Mouse (Mus musculus): ENCODE measurements around the gene Hao1. TPM values are rescaled to one million over a fixed set of nuclear protein-coding genes. Genes with fewer than 3 reads are reported as not detected.

Hao1 gene
- polyA plus RNA-seq, 1 experiment from 2014 or later: not detected

DNA sequence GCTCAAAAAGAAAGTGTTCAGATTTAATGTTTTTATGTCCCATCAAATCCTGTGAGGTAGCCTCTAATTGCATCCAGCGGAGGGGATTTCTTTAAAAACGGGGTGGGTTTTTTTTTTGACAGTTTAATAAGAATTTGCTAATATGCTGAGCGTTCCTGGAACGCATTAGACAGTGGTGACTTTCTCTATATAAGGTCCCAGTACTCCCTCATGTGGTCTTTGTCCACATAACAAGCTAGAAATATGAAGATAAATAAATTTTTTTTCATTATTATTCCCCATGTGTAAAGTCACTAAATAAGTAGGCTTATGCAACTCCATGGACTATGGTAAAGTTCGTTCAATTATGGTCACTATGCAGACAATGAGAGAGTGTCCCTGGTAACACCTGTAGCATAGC lies 13.1 kb downstream of the Hao1 start:
- Histone ChIP-seq H3K9ac (replicated peaks; ENCODE audit: low read depth, low read length) (no peak overlapping the region), H3K27ac (ENCODE audit: low read length) (no peak overlapping the region), H3K36me3 (ENCODE audit: control insufficient read depth, insufficient read depth) (no peaks in the 10 kb centered on the region), H3K9me3 (ENCODE audit: control insufficient read depth, low read length) (no peaks in the 10 kb centered on the region), H3K4me3 (replicated peaks; ENCODE audit: low read length) (no peak overlapping the region), H3K4me1 (replicated peaks; ENCODE audit: control insufficient read depth, insufficient read depth, low read length) (no peaks in the 10 kb centered on the region), H3K4me2 (ENCODE audit: low read length) (no peak overlapping the region), H3K27me3 (replicated peaks; ENCODE audit: control insufficient read depth, insufficient read depth, low read length) (no peaks in the 10 kb centered on the region)
- no peak for ATAC-seq
- WGBS: 72% methylated on average over 5 of the region's 5 CpGs

DNA sequence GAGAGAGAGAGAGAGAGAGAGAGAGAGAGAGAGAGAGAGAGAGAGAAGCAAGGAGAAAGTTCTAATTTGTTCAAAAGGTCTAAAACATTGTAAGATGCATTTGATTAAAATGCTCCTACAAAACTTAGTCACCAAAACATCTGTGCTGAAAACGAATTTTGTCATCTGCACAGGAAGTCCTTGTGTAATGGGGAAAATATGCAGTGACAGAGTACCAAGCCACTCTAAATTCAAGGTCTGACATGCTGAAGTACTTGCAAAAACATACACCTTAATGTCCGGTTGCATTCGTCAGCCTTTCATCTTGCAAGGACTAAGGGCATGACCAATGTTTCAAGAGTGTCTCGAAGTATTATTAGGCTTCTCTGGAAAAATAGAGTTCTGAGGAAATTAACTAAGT lies 15.7 kb downstream of the Hao1 start:
- H3K9me3 ChIP-seq (ENCODE audit: control insufficient read depth, low read length): no peaks in the 10 kb centered on the region
- WGBS: 81% methylated on average over 4 of the region's 4 CpGs
- no peak overlapping the region for H3K27ac ChIP-seq (ENCODE audit: low read length)
- ATAC-seq: no peak
- no peak overlapping the region for H3K4me3 ChIP-seq (replicated peaks; ENCODE audit: low read length)
- H3K27me3 ChIP-seq (replicated peaks; ENCODE audit: control insufficient read depth, insufficient read depth, low read length): no peaks in the 10 kb centered on the region
- no peaks in the 10 kb centered on the region for H3K4me1 ChIP-seq (replicated peaks; ENCODE audit: control insufficient read depth, insufficient read depth, low read length)
- no peak overlapping the region for H3K4me2 ChIP-seq (ENCODE audit: low read length)
- H3K9ac ChIP-seq (replicated peaks; ENCODE audit: low read depth, low read length): no peak overlapping the region
- no peaks in the 10 kb centered on the region for H3K36me3 ChIP-seq (ENCODE audit: control insufficient read depth, insufficient read depth)

DNA sequence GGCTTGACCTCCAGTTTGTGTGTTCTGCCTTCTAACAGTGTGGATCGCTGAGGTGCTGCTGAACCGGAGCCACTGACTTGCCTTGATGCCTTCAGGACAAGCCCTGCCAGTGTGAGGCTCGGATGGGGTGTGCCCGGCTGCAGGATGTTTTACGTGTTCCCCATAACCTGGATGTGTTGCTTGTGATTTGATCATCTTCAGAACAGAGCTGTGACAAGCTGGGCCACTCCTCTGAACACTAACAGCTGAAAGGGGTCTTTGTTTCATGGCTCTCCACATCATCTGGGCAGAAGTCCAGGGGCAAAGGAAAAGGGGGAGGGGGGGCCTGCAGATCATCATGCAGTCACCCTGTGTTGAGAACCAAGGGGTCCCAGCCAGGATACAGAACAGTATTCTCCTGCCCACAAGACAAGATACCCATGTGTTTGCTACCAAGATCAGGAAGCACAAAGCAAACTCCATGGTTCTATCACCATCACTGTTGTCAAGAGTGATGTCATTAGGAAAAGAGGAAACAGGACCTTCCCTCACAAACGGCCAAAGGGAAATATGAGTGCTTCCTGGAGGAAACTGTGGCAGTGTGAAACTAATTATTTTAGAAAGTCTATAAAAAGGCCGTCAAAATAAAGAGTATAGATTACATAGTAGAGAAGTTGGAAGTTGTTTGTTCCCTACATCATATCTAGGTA lies 25.9 kb downstream of the Hao1 start:
- 59% methylated on average over 7 of the region's 7 CpGs for WGBS
- H3K4me1 ChIP-seq (replicated peaks; ENCODE audit: control insufficient read depth, insufficient read depth, low read length): peaks cover 8% of the 10 kb centered on the region
- peak overlapping the region; percentile 9; the same call in 1 of the 2 replicates for H3K9ac ChIP-seq (replicated peaks; ENCODE audit: low read depth, low read length)
- no peaks in the 10 kb centered on the region for H3K36me3 ChIP-seq (ENCODE audit: control insufficient read depth, insufficient read depth)
- H3K9me3 ChIP-seq (ENCODE audit: control insufficient read depth, low read length): no peaks in the 10 kb centered on the region
- H3K27ac ChIP-seq (ENCODE audit: low read length): no peak overlapping the region
- H3K4me3 ChIP-seq (replicated peaks; ENCODE audit: low read length): no peak overlapping the region
- no peaks in the 10 kb centered on the region for H3K27me3 ChIP-seq (replicated peaks; ENCODE audit: control insufficient read depth, insufficient read depth, low read length)
- peak; percentile 58; the same call in 1 of the 2 replicates for ATAC-seq
- no peak overlapping the region for H3K4me2 ChIP-seq (ENCODE audit: low read length)

- Histone ChIP-seq H3K27me3 (replicated peaks; ENCODE audit: control insufficient read depth, insufficient read depth, low read length) (no peaks in the 10 kb centered on the region), H3K4me3 (replicated peaks; ENCODE audit: low read length) (no peak overlapping the region), H3K4me1 (replicated peaks; ENCODE audit: control insufficient read depth, insufficient read depth, low read length) (peaks cover 8% of the 10 kb centered on the region), H3K9ac (replicated peaks; ENCODE audit: low read depth, low read length) (peak overlapping the region; percentile 9; the same call in 1 of the 2 replicates), H3K4me2 (ENCODE audit: low read length) (no peak overlapping the region), H3K9me3 (ENCODE audit: control insufficient read depth, low read length) (no peaks in the 10 kb centered on the region), H3K27ac (ENCODE audit: low read length) (no peak overlapping the region), H3K36me3 (ENCODE audit: control insufficient read depth, insufficient read depth) (no peaks in the 10 kb centered on the region)
- no peak for ATAC-seq
- WGBS: 69% methylated on average over 11 of the region's 11 CpGs
Measured at GRCm38 (mm10) chr2:134527419-134528114, 26.6 kb downstream of the Hao1 start.

DNA sequence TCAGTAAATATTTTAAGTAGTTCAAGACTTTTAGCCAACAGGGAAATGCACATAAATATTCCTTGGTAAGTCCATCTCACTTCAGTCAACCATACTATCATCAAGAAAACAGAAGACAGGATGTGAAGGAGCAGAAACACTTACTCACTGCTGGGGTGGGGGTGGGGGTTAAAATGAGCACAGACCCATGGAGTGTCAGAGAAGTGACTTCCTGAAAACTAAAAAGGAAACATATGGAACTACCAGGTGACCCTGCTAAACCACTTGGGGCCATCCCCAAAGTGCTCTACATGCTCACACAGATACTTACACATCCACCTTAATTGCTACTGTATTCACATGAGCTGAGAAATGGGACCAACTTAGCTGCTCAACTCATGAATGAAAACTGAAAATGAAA lies 36.1 kb downstream of the Hao1 start:
- no peak overlapping the region for H3K9ac ChIP-seq (replicated peaks; ENCODE audit: low read depth, low read length)
- H3K27ac ChIP-seq (ENCODE audit: low read length): no peak overlapping the region
- H3K4me1 ChIP-seq (replicated peaks; ENCODE audit: control insufficient read depth, insufficient read depth, low read length): no peaks in the 10 kb centered on the region
- ATAC-seq: no peak
- H3K9me3 ChIP-seq (ENCODE audit: control insufficient read depth, low read length): no peaks in the 10 kb centered on the region
- no peaks in the 10 kb centered on the region for H3K36me3 ChIP-seq (ENCODE audit: control insufficient read depth, insufficient read depth)
- H3K27me3 ChIP-seq (replicated peaks; ENCODE audit: control insufficient read depth, insufficient read depth, low read length): no peaks in the 10 kb centered on the region
- H3K4me2 ChIP-seq (ENCODE audit: low read length): no peak overlapping the region
- H3K4me3 ChIP-seq (replicated peaks; ENCODE audit: low read length): no peak overlapping the region

DNA sequence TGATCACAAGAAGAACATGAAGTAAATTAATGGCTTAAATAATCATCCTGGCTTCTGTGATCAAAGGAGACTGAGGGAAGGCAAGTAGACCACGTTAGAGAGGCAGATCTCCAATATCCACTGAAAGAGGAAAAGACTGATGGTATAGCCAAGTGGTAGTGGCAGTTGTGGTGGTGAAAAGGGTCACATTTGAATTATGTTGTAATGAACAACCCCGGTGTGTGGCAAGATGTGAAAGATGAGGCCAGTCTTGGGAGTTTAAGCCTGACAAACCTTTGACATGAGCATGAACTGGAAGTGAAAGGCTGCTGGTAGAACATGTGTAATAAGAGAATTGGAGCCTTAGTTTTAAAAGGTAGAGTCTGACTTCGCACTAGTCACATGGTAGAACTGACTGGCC lies 54.4 kb downstream of the Hao1 start:
- WGBS: 88% methylated on average over 3 of the region's 3 CpGs

GRCm38 (mm10) chr2:134498450-134498849 lies 55.7 kb downstream of the Hao1 start:
- no peak overlapping the region for H3K4me2 ChIP-seq (ENCODE audit: low read length)
- peaks cover 5% of the 10 kb centered on the region; the same call in 1 of the 2 replicates for H3K4me1 ChIP-seq (replicated peaks; ENCODE audit: control insufficient read depth, insufficient read depth, low read length)
- 22% methylated on average over 7 of the region's 7 CpGs for WGBS
- no peak overlapping the region for H3K9ac ChIP-seq (replicated peaks; ENCODE audit: low read depth, low read length)
- no peaks in the 10 kb centered on the region for H3K9me3 ChIP-seq (ENCODE audit: control insufficient read depth, low read length)
- no peaks in the 10 kb centered on the region for H3K27me3 ChIP-seq (replicated peaks; ENCODE audit: control insufficient read depth, insufficient read depth, low read length)
- H3K27ac ChIP-seq (ENCODE audit: low read length): no peak overlapping the region
- ATAC-seq: peak; percentile 50; the same call in 1 of the 2 replicates
- H3K4me3 ChIP-seq (replicated peaks; ENCODE audit: low read length): no peak overlapping the region
- H3K36me3 ChIP-seq (ENCODE audit: control insufficient read depth, insufficient read depth): no peaks in the 10 kb centered on the region

More for the DNA sequence above, 54.4 kb downstream of the Hao1 start:
- Histone ChIP-seq H3K9me3 (ENCODE audit: control insufficient read depth, low read length) (no peaks in the 10 kb centered on the region), H3K27me3 (replicated peaks; ENCODE audit: control insufficient read depth, insufficient read depth, low read length) (no peaks in the 10 kb centered on the region), H3K9ac (replicated peaks; ENCODE audit: low read depth, low read length) (no peak overlapping the region), H3K27ac (ENCODE audit: low read length) (no peak overlapping the region), H3K4me2 (ENCODE audit: low read length) (no peak overlapping the region), H3K36me3 (ENCODE audit: control insufficient read depth, insufficient read depth) (no peaks in the 10 kb centered on the region), H3K4me1 (replicated peaks; ENCODE audit: control insufficient read depth, insufficient read depth, low read length) (peaks cover 5% of the 10 kb centered on the region; the same call in 1 of the 2 replicates), H3K4me3 (replicated peaks; ENCODE audit: low read length) (no peak overlapping the region)
- ATAC-seq: no peak

DNA sequence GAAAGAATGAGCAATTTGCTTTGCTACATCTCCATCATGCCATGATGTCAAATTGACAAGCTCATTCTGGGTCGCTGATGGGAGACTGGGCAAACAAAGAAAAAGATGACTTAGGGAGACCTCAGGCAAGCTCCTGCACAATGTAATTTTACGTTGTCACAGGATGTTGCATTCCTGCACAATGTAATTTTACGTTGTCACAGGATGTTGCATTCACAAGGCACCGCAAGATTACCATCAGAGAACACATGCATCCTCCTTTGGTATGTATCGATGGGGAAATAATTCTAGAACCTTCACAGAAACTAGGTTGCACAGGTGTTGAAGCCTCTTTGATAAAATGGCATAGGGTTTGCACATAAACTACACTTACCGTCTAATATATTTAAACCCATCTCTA lies 65.5 kb downstream of the Hao1 start:
- H3K4me2 ChIP-seq (ENCODE audit: low read length): no peak overlapping the region
- H3K36me3 ChIP-seq (ENCODE audit: control insufficient read depth, insufficient read depth): no peaks in the 10 kb centered on the region
- ATAC-seq: no peak
- no peaks in the 10 kb centered on the region for H3K27me3 ChIP-seq (replicated peaks; ENCODE audit: control insufficient read depth, insufficient read depth, low read length)
- no peaks in the 10 kb centered on the region for H3K9me3 ChIP-seq (ENCODE audit: control insufficient read depth, low read length)
- peaks cover 7% of the 10 kb centered on the region for H3K4me1 ChIP-seq (replicated peaks; ENCODE audit: control insufficient read depth, insufficient read depth, low read length)
- WGBS: 94% methylated on average over 6 of the region's 6 CpGs
- no peak overlapping the region for H3K4me3 ChIP-seq (replicated peaks; ENCODE audit: low read length)
- H3K27ac ChIP-seq (ENCODE audit: low read length): no peak overlapping the region
- H3K9ac ChIP-seq (replicated peaks; ENCODE audit: low read depth, low read length): no peak overlapping the region

DNA sequence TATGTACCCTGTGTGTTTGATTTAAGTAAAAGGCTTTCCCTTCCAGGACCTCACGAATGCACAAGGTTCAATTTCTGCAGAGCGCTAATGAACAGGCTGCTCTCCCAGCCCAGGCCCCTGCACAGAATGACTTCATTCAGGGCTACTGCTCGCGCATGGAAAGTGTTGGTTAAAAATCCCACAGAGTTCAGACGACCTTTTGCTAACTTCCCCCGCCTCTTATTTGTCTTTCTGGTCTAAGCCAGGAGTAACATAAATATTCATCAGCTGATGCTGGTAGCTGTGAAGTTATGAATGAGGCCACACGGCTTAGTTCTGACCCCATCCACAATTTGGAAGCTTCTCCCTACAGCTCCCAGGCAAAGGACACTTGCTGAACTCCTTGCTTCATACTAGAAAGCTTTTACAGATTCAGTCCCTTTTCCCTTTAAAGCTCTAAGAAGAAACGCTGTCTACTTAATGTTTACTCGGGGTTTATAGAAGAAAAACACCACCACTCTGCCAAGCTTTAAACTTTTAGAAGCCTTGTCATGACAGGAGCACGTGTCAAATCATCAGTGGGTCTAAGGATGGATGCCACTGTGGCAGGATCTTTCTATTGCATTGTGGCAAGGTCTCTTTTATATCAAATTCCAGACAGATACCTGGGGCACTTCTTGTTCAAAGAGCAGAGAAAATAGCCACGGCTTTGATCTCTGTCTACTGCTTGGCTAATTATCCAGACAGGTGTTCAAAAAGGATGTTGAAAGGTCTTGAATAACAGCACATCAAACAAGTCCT lies 67.9 kb downstream of the Hao1 start:
- Histone ChIP-seq H3K4me1 (replicated peaks; ENCODE audit: control insufficient read depth, insufficient read depth, low read length) (peaks cover 7% of the 10 kb centered on the region), H3K27ac (ENCODE audit: low read length) (no peak overlapping the region), H3K4me2 (ENCODE audit: low read length) (no peak overlapping the region), H3K9me3 (ENCODE audit: control insufficient read depth, low read length) (no peaks in the 10 kb centered on the region), H3K9ac (replicated peaks; ENCODE audit: low read depth, low read length) (no peak overlapping the region), H3K27me3 (replicated peaks; ENCODE audit: control insufficient read depth, insufficient read depth, low read length) (no peaks in the 10 kb centered on the region), H3K4me3 (replicated peaks; ENCODE audit: low read length) (no peak overlapping the region), H3K36me3 (ENCODE audit: control insufficient read depth, insufficient read depth) (no peaks in the 10 kb centered on the region)
- 15% methylated on average over 11 of the region's 11 CpGs for WGBS
- ATAC-seq: peak; percentile 79
